Mouse (Mus musculus): Measurements from ENCODE around the gene Tnip2. TPM values are rescaled to one million over a fixed set of nuclear protein-coding genes. Genes with fewer than 3 reads are reported as not detected.

Tnip2 gene
- 12.9 and 19.4 TPM in 2 replicates for polyA plus RNA-seq (2014; fragmentation: Nextera tagmentation; extraction: Ambion mirVana)

DNA sequence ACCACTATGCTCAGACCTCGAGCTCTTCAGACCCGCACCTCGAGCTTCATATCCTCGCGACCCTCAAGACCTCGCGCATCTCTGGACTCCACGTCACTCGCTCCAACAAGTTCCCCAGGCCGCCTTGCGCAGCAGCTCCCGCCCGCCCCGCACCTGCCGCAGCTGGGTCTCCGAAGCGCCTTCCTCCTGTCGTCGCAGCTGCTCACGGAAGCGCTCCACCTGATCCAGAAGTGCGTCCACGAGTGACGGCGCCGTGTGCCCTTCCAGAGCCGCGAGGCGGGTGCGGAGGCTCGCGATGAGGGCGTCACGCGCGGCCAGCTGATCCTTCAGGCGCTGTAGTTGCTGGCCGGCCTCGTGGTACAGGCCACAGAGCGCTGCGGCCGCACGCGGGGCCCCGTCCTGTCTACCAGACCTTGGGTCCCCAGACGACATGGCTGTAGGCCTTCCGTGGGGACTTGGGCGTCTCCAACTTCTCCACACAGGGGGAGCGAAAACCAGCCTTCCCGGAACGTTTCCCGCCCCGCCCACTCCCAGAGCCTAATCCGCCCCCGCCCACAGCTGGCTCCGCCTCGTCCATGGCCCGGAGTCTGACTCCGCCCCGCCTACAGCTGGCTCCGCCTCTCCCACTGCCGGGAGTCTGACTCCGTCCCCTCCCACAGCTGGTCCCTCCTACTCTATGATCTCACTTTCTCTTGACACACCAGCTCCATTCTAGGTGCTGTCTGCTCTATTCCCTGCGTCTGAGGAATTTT, at the start of gene Tnip2:
Gene Tnip2 (minus strand): TSS at position 526 of the 752 bp plus-strand sequence.
- DNase-seq (ENCODE audit: low spot score) (peak; percentile 98), ATAC-seq (replicated peaks; ENCODE audit: low FRiP score, low TSS enrichment, low read depth) (peak; percentile 94)
- peak within 1 kb of the TSS; percentile 64 for H3K9ac ChIP-seq (ENCODE audit: low read length)
- H3K9me3 ChIP-seq (ENCODE audit: control insufficient read depth, low read length), result no peaks in the 10 kb centered on the region
- no peaks in the 10 kb centered on the region for H3K27me3 ChIP-seq (replicated peaks; ENCODE audit: control insufficient read depth, insufficient read depth, low read length)
- peak within 1 kb of the TSS; percentile 97 for H3K4me2 ChIP-seq (ENCODE audit: low read length)
- H3K27ac ChIP-seq (ENCODE audit: low read depth), result no peak within 1 kb of the TSS
- H3K36me3 ChIP-seq (ENCODE audit: control insufficient read depth, insufficient read depth, low read length), result no peaks in the 10 kb centered on the region
- under 1% methylated on average over 64 of the region's 64 CpGs for WGBS
- peak within 1 kb of the TSS; percentile 72 for H3K4me3 ChIP-seq (ENCODE audit: low read depth, low read length)
- H3K4me1 ChIP-seq (replicated peaks; ENCODE audit: control insufficient read depth, insufficient read depth, low read length), result peaks cover 5% of the 10 kb centered on the region; the same call in 1 of the 2 replicates

DNA sequence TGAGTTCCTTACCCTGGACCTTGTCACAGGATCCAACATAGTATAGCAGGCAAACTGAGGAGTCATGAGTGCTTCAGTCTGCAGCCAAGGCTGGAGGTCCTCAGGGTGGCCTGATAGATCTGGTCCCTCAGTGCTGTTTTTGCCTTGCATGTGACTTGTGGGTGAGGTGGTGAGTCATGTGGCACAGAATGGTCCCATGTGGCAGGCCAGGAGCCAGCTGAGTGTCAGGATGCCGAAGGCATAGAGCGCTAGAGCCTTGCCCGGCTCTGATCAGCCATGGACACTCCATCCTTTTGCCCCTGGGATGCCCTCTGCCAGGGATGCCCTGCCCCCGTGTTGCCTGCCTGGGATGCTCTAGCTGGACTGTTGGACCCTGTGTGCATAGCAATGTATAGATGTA, 38.0 kb upstream of the Tnip2 start:
- WGBS, result 94% methylated on average over 4 of the region's 4 CpGs
- Histone ChIP-seq H3K27ac (ENCODE audit: low read depth) (no peak overlapping the region), H3K36me3 (ENCODE audit: control insufficient read depth, insufficient read depth, low read length) (peaks cover 30% of the 10 kb centered on the region), H3K27me3 (replicated peaks; ENCODE audit: control insufficient read depth, insufficient read depth, low read length) (no peaks in the 10 kb centered on the region), H3K9me3 (ENCODE audit: control insufficient read depth, low read length) (no peaks in the 10 kb centered on the region), H3K9ac (ENCODE audit: low read length) (no peak overlapping the region), H3K4me2 (ENCODE audit: low read length) (no peak overlapping the region), H3K4me1 (replicated peaks; ENCODE audit: control insufficient read depth, insufficient read depth, low read length) (peaks cover 7% of the 10 kb centered on the region; the same call in 1 of the 2 replicates), H3K4me3 (ENCODE audit: low read depth, low read length) (no peak overlapping the region)
- no peak for DNase-seq (ENCODE audit: low spot score)
- no peak for ATAC-seq (replicated peaks; ENCODE audit: low FRiP score, low TSS enrichment, low read depth)

DNA sequence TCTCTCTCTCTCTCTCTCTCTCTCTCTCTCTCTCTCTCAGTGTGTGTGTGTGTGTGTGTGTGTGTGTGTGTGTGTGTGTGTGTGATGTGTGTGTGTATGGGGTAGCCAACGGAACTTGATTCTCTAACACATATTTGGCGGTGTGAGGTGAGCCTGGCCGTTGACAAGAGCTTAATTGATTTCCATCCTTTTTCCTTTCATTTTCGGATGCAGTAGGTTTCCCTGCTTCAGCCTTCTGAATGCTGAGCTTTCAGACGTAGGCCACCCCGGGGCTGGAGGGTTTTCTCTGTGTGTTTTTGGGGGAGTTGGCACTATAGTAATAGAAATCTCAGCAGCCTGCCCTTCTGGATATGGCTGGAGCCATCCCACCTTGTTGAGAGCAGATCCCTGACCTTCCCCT, 36.5 kb upstream of the Tnip2 start:
- peak; percentile 56 for DNase-seq (ENCODE audit: low spot score)
- Histone ChIP-seq H3K9me3 (ENCODE audit: control insufficient read depth, low read length) (no peaks in the 10 kb centered on the region), H3K36me3 (ENCODE audit: control insufficient read depth, insufficient read depth, low read length) (peaks cover 14% of the 10 kb centered on the region), H3K27ac (ENCODE audit: low read depth) (no peak overlapping the region), H3K27me3 (replicated peaks; ENCODE audit: control insufficient read depth, insufficient read depth, low read length) (no peaks in the 10 kb centered on the region), H3K9ac (ENCODE audit: low read length) (peak overlapping the region; percentile 86), H3K4me3 (ENCODE audit: low read depth, low read length) (peak overlapping the region; percentile 80), H3K4me1 (replicated peaks; ENCODE audit: control insufficient read depth, insufficient read depth, low read length) (peaks cover 7% of the 10 kb centered on the region; the same call in 1 of the 2 replicates), H3K4me2 (ENCODE audit: low read length) (peak overlapping the region; percentile 75)
- 26% methylated on average over 6 of the region's 6 CpGs for WGBS
- no peak for ATAC-seq (replicated peaks; ENCODE audit: low FRiP score, low TSS enrichment, low read depth)

DNA sequence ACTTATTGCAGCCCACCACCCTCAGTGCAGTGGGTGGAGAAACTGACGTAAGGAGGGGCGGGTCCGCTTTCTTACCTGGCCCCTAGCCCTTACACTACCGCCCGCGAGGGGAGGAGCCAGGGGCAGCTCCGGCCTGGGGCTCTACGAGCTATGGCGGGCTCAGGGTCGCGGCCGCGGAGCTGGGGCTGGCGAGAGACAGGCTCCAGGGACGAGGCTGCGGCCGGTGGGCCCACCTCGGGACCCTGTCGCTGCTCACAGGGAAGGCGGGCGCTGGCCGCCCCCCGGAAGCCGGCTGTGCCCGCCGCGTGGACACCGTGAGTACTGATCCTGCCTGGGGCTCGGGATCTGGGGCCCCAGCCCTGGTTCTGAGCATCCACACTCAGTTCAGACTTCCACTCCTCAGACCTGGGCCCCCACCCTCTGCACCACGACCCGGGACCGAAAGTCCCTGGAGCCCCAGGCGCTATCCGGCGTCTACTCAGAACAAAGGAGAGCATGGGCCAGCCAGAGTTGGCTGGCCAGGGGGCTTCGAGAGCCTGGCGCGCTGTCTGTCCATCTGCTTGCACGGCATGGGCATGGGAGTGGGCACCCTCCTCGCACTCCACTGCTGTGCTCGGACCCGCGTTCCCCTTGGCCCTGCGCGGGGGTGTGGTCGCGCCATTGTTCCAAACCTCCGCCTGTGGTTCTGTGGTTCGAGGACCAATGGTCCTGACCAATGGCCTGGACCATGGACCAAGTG, 35.9 kb upstream of the Tnip2 start:
- DNase-seq (ENCODE audit: low spot score) (peak; percentile 79), ATAC-seq (replicated peaks; ENCODE audit: low FRiP score, low TSS enrichment, low read depth) (peak; percentile 93)
- H3K4me3 ChIP-seq (ENCODE audit: low read depth, low read length), result peak overlapping the region; percentile 80
- 0 out of 2 replicates have a peak overlapping the region, but pooled peaks have one; percentile 44 for H3K27ac ChIP-seq (ENCODE audit: low read depth)
- H3K4me1 ChIP-seq (replicated peaks; ENCODE audit: control insufficient read depth, insufficient read depth, low read length), result peaks cover 7% of the 10 kb centered on the region; the same call in 1 of the 2 replicates
- under 1% methylated on average over 47 of the region's 49 CpGs for WGBS
- peak overlapping the region; percentile 86 for H3K9ac ChIP-seq (ENCODE audit: low read length)
- peaks cover 11% of the 10 kb centered on the region for H3K36me3 ChIP-seq (ENCODE audit: control insufficient read depth, insufficient read depth, low read length)
- no peaks in the 10 kb centered on the region for H3K27me3 ChIP-seq (replicated peaks; ENCODE audit: control insufficient read depth, insufficient read depth, low read length)
- H3K9me3 ChIP-seq (ENCODE audit: control insufficient read depth, low read length), result no peaks in the 10 kb centered on the region
- peak overlapping the region; percentile 75 for H3K4me2 ChIP-seq (ENCODE audit: low read length)

DNA sequence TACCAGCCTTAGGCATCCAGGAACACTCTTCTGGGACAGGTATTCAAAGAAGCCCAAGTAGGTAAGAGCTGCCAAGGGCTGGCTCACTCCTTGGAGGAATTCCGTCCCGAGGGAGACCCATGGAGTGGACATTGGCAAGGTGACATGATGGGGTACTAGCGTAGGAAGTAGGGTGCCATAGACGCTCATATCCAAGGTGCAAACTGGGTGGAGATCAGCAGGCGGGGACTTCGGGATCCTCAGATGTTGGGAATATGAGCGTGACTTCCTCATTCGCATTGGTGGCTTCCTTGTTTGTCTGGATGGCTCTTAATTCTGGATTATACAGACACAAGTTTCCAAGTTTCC, 35.3 kb upstream of the Tnip2 start:
- H3K4me3 ChIP-seq (ENCODE audit: low read depth, low read length), result peak overlapping the region; percentile 80
- ATAC-seq (replicated peaks; ENCODE audit: low FRiP score, low TSS enrichment, low read depth) (peak; percentile 32; the same call in 1 of the 2 replicates), DNase-seq (ENCODE audit: low spot score) (peak; percentile 83)
- peaks cover 7% of the 10 kb centered on the region; the same call in 1 of the 2 replicates for H3K4me1 ChIP-seq (replicated peaks; ENCODE audit: control insufficient read depth, insufficient read depth, low read length)
- peak overlapping the region; percentile 86 for H3K9ac ChIP-seq (ENCODE audit: low read length)
- H3K27me3 ChIP-seq (replicated peaks; ENCODE audit: control insufficient read depth, insufficient read depth, low read length), result no peaks in the 10 kb centered on the region
- peak overlapping the region; percentile 75 for H3K4me2 ChIP-seq (ENCODE audit: low read length)
- no peak overlapping the region for H3K27ac ChIP-seq (ENCODE audit: low read depth)
- no peaks in the 10 kb centered on the region for H3K9me3 ChIP-seq (ENCODE audit: control insufficient read depth, low read length)
- peaks cover 11% of the 10 kb centered on the region for H3K36me3 ChIP-seq (ENCODE audit: control insufficient read depth, insufficient read depth, low read length)
- WGBS, result 27% methylated on average over 8 of the region's 8 CpGs

DNA sequence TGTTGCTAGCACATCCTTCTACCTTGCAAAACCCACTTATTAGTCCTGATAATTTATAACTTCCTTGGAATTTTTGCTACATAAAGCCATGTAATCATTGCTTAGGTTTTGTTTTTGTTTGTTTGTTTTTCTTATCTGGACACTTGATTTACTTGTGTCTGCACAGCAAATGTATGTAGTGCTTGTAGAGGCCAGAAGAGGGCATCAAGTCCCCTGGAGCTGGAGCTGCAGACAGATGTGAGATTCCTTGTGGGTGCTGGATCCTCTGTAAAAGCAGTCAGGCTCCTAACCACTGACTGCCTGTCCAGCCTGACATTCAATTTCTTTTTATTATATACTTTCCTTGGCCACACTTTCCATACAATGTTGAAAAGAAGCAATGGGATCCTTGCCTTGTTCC, 33.6 kb upstream of the Tnip2 start:
- Histone ChIP-seq H3K36me3 (ENCODE audit: control insufficient read depth, insufficient read depth, low read length) (peaks cover 4% of the 10 kb centered on the region), H3K4me2 (ENCODE audit: low read length) (no peak overlapping the region), H3K27me3 (replicated peaks; ENCODE audit: control insufficient read depth, insufficient read depth, low read length) (no peaks in the 10 kb centered on the region), H3K4me3 (ENCODE audit: low read depth, low read length) (no peak overlapping the region), H3K9me3 (ENCODE audit: control insufficient read depth, low read length) (no peaks in the 10 kb centered on the region), H3K4me1 (replicated peaks; ENCODE audit: control insufficient read depth, insufficient read depth, low read length) (peaks cover 7% of the 10 kb centered on the region; the same call in 1 of the 2 replicates), H3K9ac (ENCODE audit: low read length) (no peak overlapping the region), H3K27ac (ENCODE audit: low read depth) (no peak overlapping the region)
- no peak for ATAC-seq (replicated peaks; ENCODE audit: low FRiP score, low TSS enrichment, low read depth)
- no peak for DNase-seq (ENCODE audit: low spot score)

DNA sequence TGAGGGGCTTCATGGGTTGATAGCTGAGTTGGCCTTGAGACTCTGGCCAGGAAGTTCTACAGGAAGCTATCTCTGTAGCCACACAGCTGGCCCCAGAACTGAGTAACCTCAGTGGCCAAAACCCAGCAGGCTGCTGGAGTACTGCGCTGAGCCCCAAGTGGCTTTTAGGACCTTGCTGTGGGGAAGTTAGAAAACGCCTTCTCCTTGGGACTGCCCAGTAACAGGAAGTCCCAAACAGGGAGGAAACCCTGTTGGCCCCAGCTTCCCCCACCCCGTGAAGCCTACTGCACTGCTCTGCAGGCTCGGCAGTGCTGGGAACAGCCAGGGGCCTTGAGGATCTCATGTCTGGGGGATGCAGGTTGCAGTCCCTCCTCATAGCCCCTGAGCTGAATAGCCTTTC, 29.3 kb upstream of the Tnip2 start:
- Histone ChIP-seq H3K4me1 (replicated peaks; ENCODE audit: control insufficient read depth, insufficient read depth, low read length) (no peaks in the 10 kb centered on the region), H3K27ac (ENCODE audit: low read depth) (no peak overlapping the region), H3K9ac (ENCODE audit: low read length) (no peak overlapping the region), H3K36me3 (ENCODE audit: control insufficient read depth, insufficient read depth, low read length) (no peaks in the 10 kb centered on the region), H3K27me3 (replicated peaks; ENCODE audit: control insufficient read depth, insufficient read depth, low read length) (no peaks in the 10 kb centered on the region), H3K4me3 (ENCODE audit: low read depth, low read length) (no peak overlapping the region), H3K4me2 (ENCODE audit: low read length) (no peak overlapping the region), H3K9me3 (ENCODE audit: control insufficient read depth, low read length) (no peaks in the 10 kb centered on the region)
- DNase-seq (ENCODE audit: low spot score) (no peak), ATAC-seq (replicated peaks; ENCODE audit: low FRiP score, low TSS enrichment, low read depth) (no peak)
- 55% methylated on average over 4 of the region's 4 CpGs for WGBS

DNA sequence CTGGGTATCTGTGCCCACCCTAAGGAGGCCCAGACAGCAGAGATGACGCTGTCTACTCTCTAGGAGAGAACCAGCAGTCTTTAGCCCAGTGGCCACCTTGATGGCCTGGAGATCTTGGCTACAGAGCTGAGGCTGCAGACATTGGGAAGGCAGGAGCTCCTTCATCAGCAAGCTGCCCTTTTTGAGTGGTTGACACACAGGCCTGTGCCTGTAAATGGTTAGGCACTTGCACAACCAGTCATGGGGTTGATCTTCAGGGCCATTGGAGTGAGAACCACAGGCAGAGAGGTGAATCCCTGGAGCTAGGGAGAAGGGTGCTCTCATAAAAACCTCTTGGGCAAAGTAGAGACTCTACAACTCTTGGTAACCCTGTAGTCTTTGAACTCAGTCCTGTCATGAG, 28.4 kb upstream of the Tnip2 start:
- whole genome bisulfite sequencing, result 85% methylated on average over 1 of the region's 1 CpGs
- Histone ChIP-seq H3K27me3 (replicated peaks; ENCODE audit: control insufficient read depth, insufficient read depth, low read length) (no peaks in the 10 kb centered on the region), H3K9me3 (ENCODE audit: control insufficient read depth, low read length) (no peaks in the 10 kb centered on the region), H3K4me2 (ENCODE audit: low read length) (no peak overlapping the region), H3K9ac (ENCODE audit: low read length) (no peak overlapping the region), H3K36me3 (ENCODE audit: control insufficient read depth, insufficient read depth, low read length) (no peaks in the 10 kb centered on the region), H3K27ac (ENCODE audit: low read depth) (no peak overlapping the region), H3K4me3 (ENCODE audit: low read depth, low read length) (no peak overlapping the region), H3K4me1 (replicated peaks; ENCODE audit: control insufficient read depth, insufficient read depth, low read length) (no peaks in the 10 kb centered on the region)
- DNase-seq (ENCODE audit: low spot score) (no peak), ATAC-seq (replicated peaks; ENCODE audit: low FRiP score, low TSS enrichment, low read depth) (no peak)
